Mouse (Mus musculus) cerebellum, adult 9-11 months (tissue): ENCODE results near the gene Slc25a25.

ENCODE experiments used
- DNase-seq: peaks from one replicate; pipeline ENCODE4 v3.0.0; 2022

Gene Slc25a25

GRCm38 (mm10) chr2:32458300-32458699, 7.1 kb upstream of the Slc25a25 start:
- DNase-seq = no peak

- no peak for DNase-seq
Measured at GRCm38 (mm10) chr2:32455101-32455500, 3.9 kb upstream of the Slc25a25 start.

GRCm38 (mm10) chr2:32454633-32455032, 3.4 kb upstream of the Slc25a25 start:
- no peak for DNase-seq

GRCm38 (mm10) chr2:32453641-32454303, 2.5 kb upstream of the Slc25a25 start:
- DNase-seq = no peak

- peak; percentile 82 for DNase-seq
Measured at GRCm38 (mm10) chr2:32452441-32452971, 1.3 kb upstream of the Slc25a25 start.

GRCm38 (mm10) chr2:32451870-32452372, 676 bp upstream of the Slc25a25 start:
- peak; percentile 99 for DNase-seq

GRCm38 (mm10) chr2:32449761-32450754, 1.2 kb downstream of the Slc25a25 start, which contains the start of gene Naif1:
Gene Naif1 (plus strand): TSS chr2:32450457.
- DNase-seq = peak; percentile 57

- no peak for DNase-seq
Measured at GRCm38 (mm10) chr2:32448480-32448879, 2.8 kb downstream of the Slc25a25 start.

- no peak for DNase-seq
Measured at GRCm38 (mm10) chr2:32447264-32447936, 3.8 kb downstream of the Slc25a25 start.

- no peak for DNase-seq
Measured at GRCm38 (mm10) chr2:32445535-32445934, 5.7 kb downstream of the Slc25a25 start.

GRCm38 (mm10) chr2:32441550-32441949, 9.7 kb downstream of the Slc25a25 start:
- DNase-seq = no peak

GRCm38 (mm10) chr2:32440632-32441031, 10.6 kb downstream of the Slc25a25 start:
- DNase-seq = no peak

GRCm38 (mm10) chr2:32440164-32440563, 11.1 kb downstream of the Slc25a25 start:
- DNase-seq = no peak

- no peak for DNase-seq
Measured at GRCm38 (mm10) chr2:32439177-32439576, 12.1 kb downstream of the Slc25a25 start.

GRCm38 (mm10) chr2:32438733-32439132, 12.5 kb downstream of the Slc25a25 start:
- DNase-seq = no peak

GRCm38 (mm10) chr2:32437612-32438166, 13.6 kb downstream of the Slc25a25 start:
- no peak for DNase-seq

- no peak for DNase-seq
Measured at GRCm38 (mm10) chr2:32436686-32437372, 14.4 kb downstream of the Slc25a25 start.

GRCm38 (mm10) chr2:32430701-32431676, 20.3 kb downstream of the Slc25a25 start:
- peak; percentile 96 for DNase-seq

GRCm38 (mm10) chr2:32429215-32429891, 21.9 kb downstream of the Slc25a25 start:
- DNase-seq = no peak

GRCm38 (mm10) chr2:32428262-32428722, 23.0 kb downstream of the Slc25a25 start:
- no peak for DNase-seq
